Mouse (Mus musculus): ENCODE measurements around the gene Col5a3. TPM values are rescaled to one million over a fixed set of nuclear protein-coding genes. Genes with fewer than 3 reads are reported as not detected.

Gene Col5a3
- polyA plus RNA-seq, 1 experiment, result 71.7 TPM

- 0 out of 2 replicates have a peak, but pooled peaks have one; percentile 20 for TF ChIP-seq CTCF (IDR thresholded peaks at IDR 0.05; ENCODE audit: borderline replicate concordance, insufficient read depth, low read length)
- TF ChIP-seq POLR2A (IDR thresholded peaks at IDR 0.05; ENCODE audit: low read depth, low read length), result no peak
- Histone ChIP-seq H3K4me3 (ENCODE audit: insufficient read depth, low read length) (no peak overlapping the region), H3K27ac (ENCODE audit: insufficient read depth, low read length) (peak overlapping the region; percentile 37), H3K4me1 (ENCODE audit: control insufficient read depth, insufficient read depth, low read length) (0 out of 2 replicates have a peak, but pooled peaks cover 5% of the 10 kb centered on the region)
Measured at GRCm38 (mm10) chr9:20812537-20813271, 2.2 kb downstream of the Col5a3 start.

- Histone ChIP-seq H3K4me3 (ENCODE audit: insufficient read depth, low read length) (no peak overlapping the region), H3K27ac (ENCODE audit: insufficient read depth, low read length) (0 out of 2 replicates have a peak overlapping the region, but pooled peaks have one; percentile 41), H3K4me1 (ENCODE audit: control insufficient read depth, insufficient read depth, low read length) (0 out of 2 replicates have a peak, but pooled peaks cover 5% of the 10 kb centered on the region)
- no peak for TF ChIP-seq POLR2A (IDR thresholded peaks at IDR 0.05; ENCODE audit: low read depth, low read length)
- TF ChIP-seq CTCF (IDR thresholded peaks at IDR 0.05; ENCODE audit: borderline replicate concordance, insufficient read depth, low read length), result no peak
Measured at GRCm38 (mm10) chr9:20810773-20811172, 4.1 kb downstream of the Col5a3 start.

- no peak overlapping the region for H3K4me3 ChIP-seq (ENCODE audit: insufficient read depth, low read length)
- 0 out of 2 replicates have a peak, but pooled peaks cover 5% of the 10 kb centered on the region for H3K4me1 ChIP-seq (ENCODE audit: control insufficient read depth, insufficient read depth, low read length)
- no peak for TF ChIP-seq POLR2A (IDR thresholded peaks at IDR 0.05; ENCODE audit: low read depth, low read length)
- no peak for TF ChIP-seq CTCF (IDR thresholded peaks at IDR 0.05; ENCODE audit: borderline replicate concordance, insufficient read depth, low read length)
- H3K27ac ChIP-seq (ENCODE audit: insufficient read depth, low read length), result peak overlapping the region; percentile 41; the same call in 1 of the 2 replicates
Measured at GRCm38 (mm10) chr9:20810271-20810670, 4.6 kb downstream of the Col5a3 start.

- no peak overlapping the region for H3K27ac ChIP-seq (ENCODE audit: insufficient read depth, low read length)
- H3K4me1 ChIP-seq (ENCODE audit: control insufficient read depth, insufficient read depth, low read length), result no peaks in the 10 kb centered on the region
- no peak overlapping the region for H3K4me3 ChIP-seq (ENCODE audit: insufficient read depth, low read length)
- TF ChIP-seq CTCF (IDR thresholded peaks at IDR 0.05; ENCODE audit: borderline replicate concordance, insufficient read depth, low read length), result no peak
- TF ChIP-seq POLR2A (IDR thresholded peaks at IDR 0.05; ENCODE audit: low read depth, low read length), result no peak
Measured at GRCm38 (mm10) chr9:20805706-20806105, 9.2 kb downstream of the Col5a3 start.

- TF ChIP-seq POLR2A (IDR thresholded peaks at IDR 0.05; ENCODE audit: low read depth, low read length), result no peak
- TF ChIP-seq CTCF (IDR thresholded peaks at IDR 0.05; ENCODE audit: borderline replicate concordance, insufficient read depth, low read length), result no peak
- no peak overlapping the region for H3K4me3 ChIP-seq (ENCODE audit: insufficient read depth, low read length)
Measured at GRCm38 (mm10) chr9:20805159-20805495, 9.7 kb downstream of the Col5a3 start.

GRCm38 (mm10) chr9:20804266-20805158, 10.4 kb downstream of the Col5a3 start:
- Histone ChIP-seq H3K4me1 (ENCODE audit: control insufficient read depth, insufficient read depth, low read length) (no peaks in the 10 kb centered on the region), H3K27ac (ENCODE audit: insufficient read depth, low read length) (no peak overlapping the region), H3K4me3 (ENCODE audit: insufficient read depth, low read length) (no peak overlapping the region)
- TF ChIP-seq CTCF (IDR thresholded peaks at IDR 0.05; ENCODE audit: borderline replicate concordance, insufficient read depth, low read length) (peak; percentile 71; the same call in 1 of the 2 replicates), POLR2A (IDR thresholded peaks at IDR 0.05; ENCODE audit: low read depth, low read length) (no peak)

More at GRCm38 (mm10) chr9:20805159-20805495, 9.7 kb downstream of the Col5a3 start:
- H3K27ac ChIP-seq (ENCODE audit: insufficient read depth, low read length), result no peak overlapping the region
- no peaks in the 10 kb centered on the region for H3K4me1 ChIP-seq (ENCODE audit: control insufficient read depth, insufficient read depth, low read length)

GRCm38 (mm10) chr9:20794108-20794806, 20.6 kb downstream of the Col5a3 start:
- no peak overlapping the region for H3K4me3 ChIP-seq (ENCODE audit: insufficient read depth, low read length)
- H3K27ac ChIP-seq (ENCODE audit: insufficient read depth, low read length), result peak overlapping the region; percentile 35; the same call in 1 of the 2 replicates
- TF ChIP-seq POLR2A (IDR thresholded peaks at IDR 0.05; ENCODE audit: low read depth, low read length) (0 out of 2 replicates have a peak, but pooled peaks have one; percentile 38), CTCF (IDR thresholded peaks at IDR 0.05; ENCODE audit: borderline replicate concordance, insufficient read depth, low read length) (no peak)
- H3K4me1 ChIP-seq (ENCODE audit: control insufficient read depth, insufficient read depth, low read length), result no peaks in the 10 kb centered on the region

GRCm38 (mm10) chr9:20790345-20790744, 24.5 kb downstream of the Col5a3 start:
- H3K27ac ChIP-seq (ENCODE audit: insufficient read depth, low read length), result no peak overlapping the region
- no peak overlapping the region for H3K4me3 ChIP-seq (ENCODE audit: insufficient read depth, low read length)
- TF ChIP-seq CTCF (IDR thresholded peaks at IDR 0.05; ENCODE audit: borderline replicate concordance, insufficient read depth, low read length) (no peak), POLR2A (IDR thresholded peaks at IDR 0.05; ENCODE audit: low read depth, low read length) (no peak)
- no peaks in the 10 kb centered on the region for H3K4me1 ChIP-seq (ENCODE audit: control insufficient read depth, insufficient read depth, low read length)

GRCm38 (mm10) chr9:20789651-20790050, 25.2 kb downstream of the Col5a3 start:
- Histone ChIP-seq H3K4me3 (ENCODE audit: insufficient read depth, low read length) (no peak overlapping the region), H3K4me1 (ENCODE audit: control insufficient read depth, insufficient read depth, low read length) (no peaks in the 10 kb centered on the region), H3K27ac (ENCODE audit: insufficient read depth, low read length) (no peak overlapping the region)
- no peak for TF ChIP-seq POLR2A (IDR thresholded peaks at IDR 0.05; ENCODE audit: low read depth, low read length)
- no peak for TF ChIP-seq CTCF (IDR thresholded peaks at IDR 0.05; ENCODE audit: borderline replicate concordance, insufficient read depth, low read length)
